12 mouse cellular contexts compared by ENCODE assay signal in the genomic region with DNA sequence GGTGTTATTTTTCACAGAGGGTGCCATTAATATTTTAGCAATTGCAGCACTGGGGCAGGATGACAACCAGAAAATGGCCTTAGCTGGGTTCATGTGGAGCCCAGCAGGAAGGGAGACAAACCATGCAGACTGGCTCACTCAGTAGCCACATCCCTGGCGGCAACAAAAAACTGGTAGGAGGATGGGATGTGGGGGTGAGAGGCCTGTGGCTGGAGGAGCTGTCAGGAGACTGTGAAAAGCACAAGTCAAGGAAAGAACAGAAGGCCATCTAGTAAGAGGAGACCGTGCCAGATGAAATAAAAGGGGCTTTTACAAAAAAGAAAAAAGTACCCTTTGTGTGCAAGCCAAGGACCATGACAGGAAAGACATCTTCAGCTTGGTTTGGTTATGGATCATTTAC. TPM values are rescaled to one million over a fixed set of nuclear protein-coding genes. Genes with fewer than 3 reads are reported as not detected.
"Had no signal": no experiment of that assay in that cellular context is flagged by ENCODE, and none has a peak within 500 bp of the region (broad histone marks: within the 10 kb centered on the region; RNA-seq: fewer than 3 reads in every experiment).

No protein-coding gene starts in this region.

- H3K9me3 ChIP-seq: limb, embryonic 13.5 days; neural tube, embryonic 15.5 days had no signal

- H3K4me2 ChIP-seq: limb, embryonic 13.5 days; neural tube, embryonic 15.5 days had no signal

- H3K27me3 ChIP-seq: limb, embryonic 13.5 days; neural tube, embryonic 15.5 days had no signal

- DNase-seq: kidney, adult 8-10 months; kidney, postnatal 25 days; layer of hippocampus, postnatal 36 days; lung, adult 18-20 months; midbrain, embryonic 14.5 days; right cerebral cortex, adult 18-20 months; right cerebral cortex, postnatal 25 days; thymus, postnatal 4 days had no signal

- H3K9ac ChIP-seq: limb, embryonic 13.5 days; liver, embryonic 14.5 days; neural tube, embryonic 15.5 days had no signal

- H3K36me3 ChIP-seq: limb, embryonic 13.5 days; neural tube, embryonic 15.5 days had no signal

- H3K4me3 ChIP-seq: limb, embryonic 13.5 days; neural tube, embryonic 15.5 days had no signal

- H3K4me1 ChIP-seq: limb, embryonic 13.5 days; neural tube, embryonic 15.5 days had no signal

- H3K27ac ChIP-seq: limb, embryonic 13.5 days; liver, embryonic 14.5 days; neural tube, embryonic 15.5 days had no signal

RNA-seq across cellular contexts. Expression of a gene that starts 28.5 kb away (rescaled TPM):
- total RNA-seq: megakaryocyte-erythroid progenitor cell, adult 5-6 weeks had no signal
- polyA plus RNA-seq: midbrain, embryonic 14.5 days had no signal
